Mouse (Mus musculus) C2C12 (cell line): ENCODE measurements around the gene Meis1. TPM values are rescaled to one million over a fixed set of nuclear protein-coding genes. Genes with fewer than 3 reads are reported as not detected.

Experiments
- H3K27me3 ChIP-seq: one replicate; pipeline ENCODE4 v1.6.1; 2011; ENCODE audit not compliant: control insufficient read depth, insufficient read depth, insufficient read length
- H3K36me3 ChIP-seq: one replicate; pipeline ENCODE4 v1.6.1; 2011; ENCODE audit not compliant: control insufficient read depth, insufficient read depth
- H3K4me3 ChIP-seq: one replicate; pipeline ENCODE4 v1.5.1; 2011; ENCODE audit warnings: mild to moderate bottlenecking, control low read depth; ENCODE audit not compliant: poor library complexity, insufficient read depth, severe bottlenecking
- H3K79me2 ChIP-seq: one replicate; pipeline ENCODE4 v1.6.1; 2011; ENCODE audit not compliant: control insufficient read depth, insufficient read depth
- H3K79me3 ChIP-seq: one replicate; pipeline ENCODE4 v1.6.1; 2011; ENCODE audit warnings: low read depth, control low read depth
- H3ac ChIP-seq: one replicate; pipeline ENCODE3; 2011; ENCODE audit warnings: low read depth; ENCODE audit not compliant: control insufficient read depth, insufficient read length
- CEBPB ChIP-seq: IDR thresholded peaks from one replicate; pipeline ENCODE4 v1.6.1; 2011; ENCODE audit warnings: low read depth, mild to moderate bottlenecking, control low read depth, moderate library complexity
- CTCF ChIP-seq: IDR thresholded peaks from one replicate; pipeline ENCODE4 v1.5.1; 2011; ENCODE audit not compliant: control insufficient read depth, insufficient read depth, insufficient read length
- FOSL1 ChIP-seq: IDR thresholded peaks from one replicate; pipeline ENCODE4 v1.8.0; 2011; ENCODE audit warnings: mild to moderate bottlenecking, low read length; ENCODE audit not compliant: poor library complexity, insufficient read depth, severe bottlenecking
- MAX ChIP-seq: IDR thresholded peaks from one replicate; pipeline ENCODE4 v1.6.1; 2011; ENCODE audit warnings: mild to moderate bottlenecking, control low read depth
- MYOD1 ChIP-seq: IDR thresholded peaks from one replicate; pipeline ENCODE4 v1.6.1; 2011; ENCODE audit warnings: low read depth; ENCODE audit not compliant: control insufficient read depth, insufficient read length
- MYOG ChIP-seq: IDR thresholded peaks from one replicate; pipeline ENCODE4 v1.6.1; 2011; ENCODE audit not compliant: control insufficient read depth, insufficient read length; ENCODE audit errors: extremely low read depth
- USF1 ChIP-seq: IDR thresholded peaks from one replicate; pipeline ENCODE4 v1.6.1; 2011; ENCODE audit warnings: low read depth, mild to moderate bottlenecking, control low read depth, moderate library complexity
- polyA plus RNA-seq: library from polyadenylated mRNA; unstranded; fragments of >200 nt; fragmentation: generic; extraction: Trizol; gene quantifications from one replicate; pipeline ENCODE4 v1.2.1, GENCODE M21; 2012; ENCODE audit warnings: missing spikeins

The Meis1 gene
- polyA plus RNA-seq, 1 experiment = 6.8 TPM

GRCm38 (mm10) chr11:18897250-18897649 is 121.5 kb downstream of the Meis1 start:
- Histone ChIP-seq H3K79me3 (no peaks in the 10 kb centered on the region), H3K4me3 (no peak overlapping the region), H3K79me2 (peaks cover 13% of the 10 kb centered on the region)

GRCm38 (mm10) chr11:18892470-18892869 is 126.3 kb downstream of the Meis1 start:
- H3ac ChIP-seq = no peak overlapping the region
- TF ChIP-seq MYOG (no peak), MYOD1 (no peak), CTCF (no peak), MAX (no peak), FOSL1 (no peak), USF1 (no peak), CEBPB (no peak)

More at GRCm38 (mm10) chr11:18897250-18897649, 121.5 kb downstream of the Meis1 start:
- Histone ChIP-seq H3ac (no peak overlapping the region), H3K36me3 (no peaks in the 10 kb centered on the region), H3K27me3 (no peaks in the 10 kb centered on the region)
- TF ChIP-seq FOSL1 = no peak
- no peak for TF ChIP-seq MYOD1
- TF ChIP-seq MAX = no peak
- no peak for TF ChIP-seq CTCF
- TF ChIP-seq USF1 = no peak
- no peak for TF ChIP-seq CEBPB
- no peak for TF ChIP-seq MYOG

GRCm38 (mm10) chr11:18889139-18889538 is 129.6 kb downstream of the Meis1 start:
- H3K79me3 ChIP-seq = no peaks in the 10 kb centered on the region
- H3ac ChIP-seq = no peak overlapping the region
- TF ChIP-seq CTCF (no peak), MYOG (no peak), MYOD1 (no peak), USF1 (no peak), MAX (no peak), FOSL1 (no peak), CEBPB (no peak)
- no peak overlapping the region for H3K4me3 ChIP-seq
- no peaks in the 10 kb centered on the region for H3K27me3 ChIP-seq
- H3K36me3 ChIP-seq = no peaks in the 10 kb centered on the region
- no peaks in the 10 kb centered on the region for H3K79me2 ChIP-seq

More at GRCm38 (mm10) chr11:18892470-18892869, 126.3 kb downstream of the Meis1 start:
- Histone ChIP-seq H3K36me3 (no peaks in the 10 kb centered on the region), H3K4me3 (no peak overlapping the region), H3K27me3 (no peaks in the 10 kb centered on the region), H3K79me2 (no peaks in the 10 kb centered on the region), H3K79me3 (no peaks in the 10 kb centered on the region)

- Histone ChIP-seq H3K36me3 (no peaks in the 10 kb centered on the region), H3K27me3 (no peaks in the 10 kb centered on the region), H3K79me3 (no peaks in the 10 kb centered on the region), H3ac (no peak overlapping the region), H3K4me3 (no peak overlapping the region), H3K79me2 (no peaks in the 10 kb centered on the region)
- TF ChIP-seq MAX (no peak), MYOD1 (no peak), MYOG (no peak), USF1 (no peak), CEBPB (no peak), FOSL1 (no peak), CTCF (no peak)
Observed at GRCm38 (mm10) chr11:18888651-18889050, 130.1 kb downstream of the Meis1 start.

GRCm38 (mm10) chr11:18885729-18886325 is 133.0 kb downstream of the Meis1 start:
- H3K4me3 ChIP-seq = no peak overlapping the region
- TF ChIP-seq MYOD1 (no peak), USF1 (no peak), FOSL1 (no peak), MYOG (no peak), MAX (no peak), CEBPB (no peak), CTCF (no peak)
- H3K36me3 ChIP-seq = peaks cover 4% of the 10 kb centered on the region
- no peaks in the 10 kb centered on the region for H3K79me2 ChIP-seq
- H3K27me3 ChIP-seq = no peaks in the 10 kb centered on the region
- no peak overlapping the region for H3ac ChIP-seq
- no peaks in the 10 kb centered on the region for H3K79me3 ChIP-seq
